ENCODE assay signal across 9 mouse cellular contexts in the genomic region with DNA sequence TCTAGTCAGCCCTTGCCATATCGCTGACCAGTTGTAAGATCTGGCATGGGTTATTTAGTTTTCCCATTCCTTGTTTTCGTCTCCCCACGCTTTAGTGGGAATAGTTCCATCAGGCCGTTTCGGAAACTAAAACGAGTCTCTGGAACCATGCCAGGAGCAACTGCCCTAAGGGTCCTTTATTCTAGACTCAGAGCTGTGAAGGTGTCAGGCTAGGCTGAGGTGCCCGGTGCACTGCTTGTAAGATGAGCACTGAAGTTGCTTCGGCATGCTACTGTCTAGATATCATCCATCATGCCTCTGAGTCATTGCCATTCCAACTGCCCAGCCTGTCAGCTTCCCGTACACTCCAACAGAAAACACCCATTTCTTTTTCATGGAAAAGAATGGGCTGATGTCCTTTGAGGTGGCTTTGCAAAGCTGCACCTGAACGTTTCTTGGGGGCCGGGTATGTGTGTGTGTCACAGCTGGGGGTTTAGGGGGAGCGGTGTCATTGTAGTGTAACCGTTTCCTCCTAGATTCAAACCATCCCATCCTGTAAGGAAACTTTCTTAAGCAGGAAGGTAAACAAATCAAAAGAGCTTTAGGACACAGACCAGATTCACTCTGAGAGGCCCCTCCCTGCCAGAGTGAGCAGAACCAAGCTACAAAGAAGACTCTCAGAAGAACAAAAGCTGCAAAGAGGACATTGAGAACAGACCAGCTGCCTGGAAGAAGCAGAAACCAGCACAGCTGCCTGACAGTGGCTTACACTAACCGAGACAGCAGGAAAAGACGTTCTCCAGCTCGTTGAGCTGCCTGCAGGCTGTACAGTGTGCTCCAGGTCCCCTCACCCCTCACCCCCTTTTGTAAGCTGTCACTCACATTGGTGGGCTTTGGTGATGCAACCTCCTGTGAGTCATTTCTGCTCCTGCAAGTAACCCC.
DNase-seq lines count a peak whose midpoint lies in the region; ATAC-seq and TF ChIP-seq lines count a peak whose summit lies in the region.
"Had no signal": no experiment of that assay in that cellular context is flagged by ENCODE, and none has a peak within 500 bp of the region (broad histone marks: within the 10 kb centered on the region; RNA-seq: fewer than 3 reads in every experiment).

No protein-coding gene starts in this region.

- H3K4me3 ChIP-seq in hindbrain, postnatal 0 days (ENCODE audit: low read length), result no peak overlapping the region
- no peak overlapping the region for H3K4me3 ChIP-seq in hindbrain, embryonic 13.5 days
- no peak overlapping the region for H3K4me3 ChIP-seq in forebrain, embryonic 15.5 days
- H3K4me3 ChIP-seq: erythroblast, embryonic 14.5 days had no signal

- no peak for TF ChIP-seq CTCF in hindbrain, postnatal 0 days (IDR thresholded peaks at IDR 0.05; ENCODE audit: low read depth)

- no peaks in the 10 kb centered on the region for H3K27me3 ChIP-seq in hindbrain, postnatal 0 days (ENCODE audit: insufficient read depth, low read length)
- no peaks in the 10 kb centered on the region for H3K27me3 ChIP-seq in hindbrain, embryonic 13.5 days
- no peaks in the 10 kb centered on the region for H3K27me3 ChIP-seq in forebrain, embryonic 15.5 days

- H3K36me3 ChIP-seq in hindbrain, postnatal 0 days (ENCODE audit: insufficient read depth, low read length), result no peaks in the 10 kb centered on the region
- no peaks in the 10 kb centered on the region for H3K36me3 ChIP-seq in hindbrain, embryonic 13.5 days
- H3K36me3 ChIP-seq in forebrain, embryonic 15.5 days, result no peaks in the 10 kb centered on the region

- no peak overlapping the region for H3K9ac ChIP-seq in hindbrain, postnatal 0 days (replicated peaks; ENCODE audit: low read length)
- no peak overlapping the region for H3K9ac ChIP-seq in hindbrain, embryonic 13.5 days
- H3K9ac ChIP-seq in forebrain, embryonic 15.5 days (replicated peaks), result no peak overlapping the region

- 55% methylated on average over 16 of the region's 16 CpGs for WGBS in hindbrain, postnatal 0 days
- 57% methylated on average over 16 of the region's 16 CpGs for WGBS in hindbrain, embryonic 13.5 days
- WGBS in forebrain, embryonic 15.5 days, result 36% methylated on average over 16 of the region's 16 CpGs

- H3K4me2 ChIP-seq in hindbrain, postnatal 0 days (ENCODE audit: low read depth, low read length), result no peak overlapping the region
- H3K4me2 ChIP-seq in hindbrain, embryonic 13.5 days, result no peak overlapping the region
- no peak overlapping the region for H3K4me2 ChIP-seq in forebrain, embryonic 15.5 days (replicated peaks)

- no peak overlapping the region for H3K27ac ChIP-seq in hindbrain, postnatal 0 days
- no peak overlapping the region for H3K27ac ChIP-seq in hindbrain, embryonic 13.5 days
- no peak overlapping the region for H3K27ac ChIP-seq in forebrain, embryonic 15.5 days (replicated peaks)

- DNase-seq in hindbrain, postnatal 0 days (ENCODE audit: low spot score), result peak; percentile 12
- peak; percentile 22 for DNase-seq in adrenal gland, postnatal 10 days
- peak; percentile 49 for DNase-seq in lung, postnatal 10 days
- no peak for DNase-seq in urinary bladder, postnatal 36 days (ENCODE audit: low spot score in 2 of 2)
- DNase-seq in yolk sac, embryonic 10.5 days (ENCODE audit: low spot score), result no peak

- ATAC-seq in hindbrain, postnatal 0 days, result peak; percentile 55
- no peak for ATAC-seq in hindbrain, embryonic 13.5 days (ENCODE audit: low FRiP score)
- ATAC-seq in forebrain, embryonic 15.5 days (replicated peaks), result peak; percentile 53; the same call in 1 of the 2 replicates
- no peak for ATAC-seq in erythroblast, adult 5-6 weeks (replicated peaks; ENCODE audit: low FRiP score, poor library complexity, severe bottlenecking)

- H3K9me3 ChIP-seq in hindbrain, postnatal 0 days (ENCODE audit: low read length), result no peaks in the 10 kb centered on the region
- peaks cover 5% of the 10 kb centered on the region; the same call in 1 of the 2 replicates for H3K9me3 ChIP-seq in hindbrain, embryonic 13.5 days
- H3K9me3 ChIP-seq in forebrain, embryonic 15.5 days, result no peaks in the 10 kb centered on the region

- no peaks in the 10 kb centered on the region for H3K4me1 ChIP-seq in hindbrain, postnatal 0 days (ENCODE audit: insufficient read depth, low read length)
- peaks cover 9% of the 10 kb centered on the region; the same call in 1 of the 2 replicates for H3K4me1 ChIP-seq in hindbrain, embryonic 13.5 days (replicated peaks)
- H3K4me1 ChIP-seq in forebrain, embryonic 15.5 days, result no peaks in the 10 kb centered on the region

Comparison
In these comparisons a context has a peak if more than half of its experiments do, and no peak if none do; other contexts are left out.
1. ATAC-seq: peak in hindbrain, postnatal 0 days (single experiment) and forebrain, embryonic 15.5 days (single experiment); none in hindbrain, embryonic 13.5 days (single experiment) and erythroblast, adult 5-6 weeks (single experiment).
2. DNase-seq: peak in hindbrain, postnatal 0 days (single experiment), adrenal gland, postnatal 10 days (single experiment) and lung, postnatal 10 days (single experiment); none in urinary bladder, postnatal 36 days (0 of 2) and yolk sac, embryonic 10.5 days (single experiment).